Mouse (Mus musculus) stomach, postnatal 0 days (tissue): Measurements from ENCODE around the gene Ints12. TPM values are rescaled to one million over a fixed set of nuclear protein-coding genes. Genes with fewer than 3 reads are reported as not detected.
A peak's percentile ranks its signal among the peaks of the same experiment; 100 is the strongest.

Experiments
- ATAC-seq: fragments of 200-750 bp; cut with Nextera tagmentation; 2 replicates; pipeline ENCODE4 v1.8.0; 2017; ENCODE audit not compliant: low FRiP score, low TSS enrichment
- DNase-seq: peaks from one replicate; pipeline ENCODE4 v3.0.0-alpha.2; 2016; ENCODE audit warnings: low spot score
- H3K27ac ChIP-seq: fragments of 300-500 bp; sonication (generic); replicated peaks from 2 replicates; pipeline ENCODE4 v1.5.1; 2014; ENCODE audit warnings: mild to moderate bottlenecking, control low read depth
- H3K27me3 ChIP-seq: fragments of 300-500 bp; sonication (generic); 2 replicates; pipeline ENCODE4 v1.6.1; 2014; ENCODE audit warnings: low read length; ENCODE audit not compliant: control insufficient read depth, insufficient read depth
- H3K36me3 ChIP-seq: fragments of 300-500 bp; sonication (generic); 2 replicates; pipeline ENCODE4 v1.6.1; 2014; ENCODE audit warnings: low read length, mixed read lengths; ENCODE audit not compliant: control insufficient read depth, insufficient read depth
- H3K4me1 ChIP-seq: fragments of 300-500 bp; sonication (generic); replicated peaks from 2 replicates; pipeline ENCODE4 v1.6.1; 2014; ENCODE audit warnings: antibody characterized with exemption; ENCODE audit not compliant: control insufficient read depth, insufficient read depth
- H3K4me2 ChIP-seq: fragments of 300-500 bp; sonication (generic); replicated peaks from 2 replicates; pipeline ENCODE4 v1.6.1; 2014; ENCODE audit warnings: low read depth, mild to moderate bottlenecking, control low read depth, moderate library complexity
- H3K4me3 ChIP-seq: fragments of 300-500 bp; sonication (generic); 2 replicates; pipeline ENCODE4 v1.5.1; 2014; ENCODE audit warnings: low read depth, low read length, control low read depth
- H3K9ac ChIP-seq: fragments of 300-500 bp; sonication (generic); 2 replicates; pipeline ENCODE4 v1.6.1; 2014; ENCODE audit warnings: mild to moderate bottlenecking, low read length, control low read depth, mixed read lengths
- H3K9me3 ChIP-seq: fragments of 300-500 bp; sonication (generic); 2 replicates; pipeline ENCODE4 v1.6.1; 2016; ENCODE audit warnings: low read length; ENCODE audit not compliant: control insufficient read depth
- CTCF ChIP-seq: IDR thresholded peaks from 2 replicates; pipeline ENCODE4 v1.5.1; 2016; ENCODE audit warnings: antibody characterized with exemption, low read depth, mild to moderate bottlenecking, moderate library complexity
- EP300 ChIP-seq: optimal IDR thresholded peaks from 2 replicates; pipeline ENCODE3; 2016; ENCODE audit warnings: antibody characterized with exemption
- WGBS: fragments of 180-500 bp; shearing (Covaris S2); extraction: QIAGEN DNeasy Blood & Tissue Kit; methylation state at CpG from one replicate; pipeline ENCODE4 v1.1.7; 2014; 5-methylcytosine and 5-hydroxymethylcytosine counted together
- polyA plus RNA-seq: library from polyadenylated mRNA; unstranded; fragments of >200 nt; fragmentation: Nextera tagmentation; extraction: Ambion mirVana; gene quantifications from 2 replicates; pipeline ENCODE4 v1.2.1, GENCODE M21; 2015

Ints12 gene
- polyA plus RNA-seq, 1 experiment from 2014 or later = 14.2 TPM

DNA sequence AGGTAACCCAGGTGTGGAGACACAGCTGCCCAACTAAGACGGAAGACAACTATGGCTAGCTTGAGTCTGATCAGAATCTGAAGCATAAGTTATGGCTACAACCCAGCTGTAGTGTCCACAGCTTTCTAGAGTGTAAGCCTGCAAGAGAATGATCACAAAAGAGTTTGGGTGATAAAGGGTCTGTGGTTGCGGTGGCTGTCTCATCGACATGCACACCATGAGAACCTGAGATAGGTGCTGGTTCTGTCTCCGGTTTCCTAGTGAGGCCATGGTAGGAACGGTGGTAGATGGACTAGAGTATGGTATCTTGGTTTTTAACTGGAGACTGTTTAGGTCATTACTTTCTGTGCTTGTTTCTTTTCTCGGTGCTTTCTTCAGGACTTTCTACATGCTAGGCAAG, 6.3 kb downstream of the Ints12 start:
- no peaks in the 10 kb centered on the region for H3K9me3 ChIP-seq
- no peak overlapping the region for H3K9ac ChIP-seq
- H3K27ac ChIP-seq = no peak overlapping the region
- TF ChIP-seq EP300 = no peak
- TF ChIP-seq CTCF = no peak
- 96% methylated on average over 6 of the region's 6 CpGs for WGBS
- H3K36me3 ChIP-seq = peaks cover 7% of the 10 kb centered on the region; the same call in 1 of the 2 replicates
- no peak for DNase-seq
- H3K4me3 ChIP-seq = no peak overlapping the region
- no peaks in the 10 kb centered on the region for H3K4me1 ChIP-seq
- no peaks in the 10 kb centered on the region for H3K27me3 ChIP-seq
- no peak overlapping the region for H3K4me2 ChIP-seq
- ATAC-seq = no peak

GRCm38 (mm10) chr3:133098336-133098735, 6.7 kb downstream of the Ints12 start:
- H3K9ac ChIP-seq = no peak overlapping the region
- H3K4me2 ChIP-seq = no peak overlapping the region
- H3K36me3 ChIP-seq = peaks cover 7% of the 10 kb centered on the region; the same call in 1 of the 2 replicates
- no peaks in the 10 kb centered on the region for H3K4me1 ChIP-seq
- TF ChIP-seq EP300 (no peak), CTCF (no peak)
- H3K9me3 ChIP-seq = no peaks in the 10 kb centered on the region
- no peak for DNase-seq
- no peak for ATAC-seq
- no peak overlapping the region for H3K4me3 ChIP-seq
- H3K27ac ChIP-seq = no peak overlapping the region
- WGBS = 78% methylated on average over 4 of the region's 4 CpGs
- no peaks in the 10 kb centered on the region for H3K27me3 ChIP-seq

DNA sequence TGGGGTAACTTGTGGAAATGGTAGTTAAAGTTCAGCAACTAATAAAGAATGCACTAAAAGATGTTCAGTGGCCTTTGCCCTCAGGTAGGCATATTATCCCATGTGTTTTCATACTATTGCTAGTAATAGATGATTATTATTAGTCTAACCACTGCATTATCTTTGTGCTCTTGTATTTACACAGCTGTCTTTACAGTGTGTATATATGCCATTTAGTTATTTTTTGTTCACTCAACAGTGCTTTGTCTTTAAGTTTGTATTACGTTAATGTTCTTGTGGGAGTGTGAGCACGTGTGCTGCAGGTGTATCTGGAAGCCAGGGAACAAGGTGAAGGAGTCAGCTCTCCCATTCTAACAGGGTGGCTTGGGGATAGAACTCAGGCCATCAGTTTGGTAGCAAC, 7.3 kb downstream of the Ints12 start:
- Histone ChIP-seq H3K9ac (no peak overlapping the region), H3K27me3 (no peaks in the 10 kb centered on the region), H3K4me3 (no peak overlapping the region), H3K36me3 (peaks cover 11% of the 10 kb centered on the region), H3K9me3 (no peaks in the 10 kb centered on the region), H3K4me1 (no peaks in the 10 kb centered on the region), H3K27ac (no peak overlapping the region), H3K4me2 (no peak overlapping the region)
- 64% methylated on average over 2 of the region's 2 CpGs for WGBS
- ATAC-seq (peak; percentile 65; the same call in 1 of the 2 replicates), DNase-seq (no peak)
- TF ChIP-seq EP300 = no peak
- TF ChIP-seq CTCF = no peak

DNA sequence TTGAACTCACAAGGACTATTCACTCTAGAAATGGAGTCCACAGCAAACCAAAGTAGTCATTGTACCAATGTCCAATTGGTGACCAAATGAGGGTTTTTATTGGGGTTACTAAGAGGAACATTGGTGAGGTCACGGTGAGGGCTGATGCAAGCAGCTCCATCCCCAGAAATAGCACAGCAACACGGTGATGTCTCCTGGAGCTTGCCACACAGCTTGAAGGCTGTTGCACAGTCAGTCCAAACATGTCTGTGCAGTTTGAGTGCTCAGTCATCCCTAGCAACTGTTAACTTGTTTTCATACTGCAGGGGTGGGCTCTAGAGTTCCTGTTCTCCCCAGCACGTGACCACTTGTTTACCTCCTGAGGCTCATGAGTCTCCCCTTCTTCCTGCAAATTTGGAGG, 12.1 kb downstream of the Ints12 start:
- Histone ChIP-seq H3K36me3 (peaks cover 19% of the 10 kb centered on the region), H3K27ac (no peak overlapping the region), H3K9me3 (no peaks in the 10 kb centered on the region), H3K4me3 (no peak overlapping the region), H3K9ac (no peak overlapping the region), H3K27me3 (no peaks in the 10 kb centered on the region), H3K4me2 (no peak overlapping the region), H3K4me1 (no peaks in the 10 kb centered on the region)
- TF ChIP-seq CTCF (no peak), EP300 (no peak)
- WGBS = 82% methylated on average over 3 of the region's 3 CpGs
- ATAC-seq (no peak), DNase-seq (no peak)

DNA sequence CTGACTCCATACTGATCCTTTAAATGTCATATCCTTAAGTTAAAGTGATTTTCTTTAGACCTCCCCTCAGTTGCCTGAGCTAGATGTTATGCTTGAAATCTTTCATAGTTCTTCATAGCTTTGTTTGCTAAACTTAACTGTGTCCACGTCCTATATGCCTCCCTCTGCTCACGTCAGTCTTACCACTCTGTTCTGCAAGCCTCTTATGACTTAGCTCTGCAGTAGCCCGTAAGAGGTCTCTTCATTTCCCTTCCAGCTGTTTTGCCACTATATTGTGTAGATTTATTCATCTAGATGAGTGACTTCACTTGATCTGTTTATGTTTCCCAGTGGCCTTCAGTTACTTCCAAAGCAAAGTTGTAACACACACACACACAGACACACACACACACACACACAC, 12.8 kb downstream of the Ints12 start:
- TF ChIP-seq CTCF = no peak
- no peak for TF ChIP-seq EP300
- WGBS = 85% methylated on average over 3 of the region's 3 CpGs
- peaks cover 23% of the 10 kb centered on the region for H3K36me3 ChIP-seq

GRCm38 (mm10) chr3:133108731-133109130, 17.1 kb downstream of the Ints12 start:
- Histone ChIP-seq H3K4me2 (no peak overlapping the region), H3K4me3 (no peak overlapping the region), H3K27me3 (no peaks in the 10 kb centered on the region), H3K9ac (no peak overlapping the region), H3K36me3 (peaks cover 14% of the 10 kb centered on the region), H3K9me3 (no peaks in the 10 kb centered on the region), H3K4me1 (no peaks in the 10 kb centered on the region), H3K27ac (no peak overlapping the region)
- TF ChIP-seq CTCF (no peak), EP300 (no peak)
- 88% methylated on average over 4 of the region's 4 CpGs for WGBS
- ATAC-seq (no peak), DNase-seq (no peak)

More for the DNA sequence above, 12.8 kb downstream of the Ints12 start:
- no peak overlapping the region for H3K27ac ChIP-seq
- H3K4me2 ChIP-seq = no peak overlapping the region
- no peaks in the 10 kb centered on the region for H3K4me1 ChIP-seq
- ATAC-seq = no peak
- no peaks in the 10 kb centered on the region for H3K27me3 ChIP-seq
- no peak overlapping the region for H3K4me3 ChIP-seq
- DNase-seq = no peak
- no peak overlapping the region for H3K9ac ChIP-seq
- no peaks in the 10 kb centered on the region for H3K9me3 ChIP-seq
